Mouse (Mus musculus): ENCODE data around the gene Dbp.

GRCm38 (mm10) chr7:45718331-45718730 lies 13.4 kb downstream of the Dbp start:
- TF ChIP-seq GATA1 (IDR thresholded peaks at IDR 0.05; ENCODE audit: borderline replicate concordance, low read length) = no peak
- no peak for TF ChIP-seq FLI1 (IDR thresholded peaks at IDR 0.05; ENCODE audit: low read length)
